Mouse (Mus musculus) spleen, adult 2 months (tissue): ENCODE measurements around the gene Fbxo11. TPM values are rescaled to one million over a fixed set of nuclear protein-coding genes. Genes with fewer than 3 reads are reported as not detected.
"Not testable (repeated sequence)": the region's sequence is repeated elsewhere in the genome, so short reads cannot be mapped to it uniquely, and the experiment has no call there.

Source experiments
- DNase-seq, 2 experiments: peaks; one replicate each; pipeline versions ENCODE4 v3.0.0 to v3.0.0-alpha.2; 2012 to 2021; ENCODE audit warnings: low spot score in 2 of 2, low read depth in 1 of 2
- H3K27ac ChIP-seq: fragments of 200-500 bp; 2 replicates; pipeline ENCODE4 v1.5.1; 2012; ENCODE audit warnings: low read length, inconsistent platforms; ENCODE audit not compliant: insufficient read depth
- H3K27me3 ChIP-seq: fragments of 200-500 bp; 2 replicates; pipeline ENCODE4 v1.6.1; 2012; ENCODE audit warnings: mild to moderate bottlenecking, moderate library complexity, low read length, inconsistent platforms; ENCODE audit not compliant: control insufficient read depth, insufficient read depth
- H3K36me3 ChIP-seq: fragments of 200-500 bp; 2 replicates; pipeline ENCODE4 v1.6.1; 2012; ENCODE audit warnings: mild to moderate bottlenecking, low read length, inconsistent platforms; ENCODE audit not compliant: control insufficient read depth, insufficient read depth
- H3K4me1 ChIP-seq: fragments of 200-500 bp; 2 replicates; pipeline ENCODE4 v1.6.1; 2011; ENCODE audit warnings: inconsistent platforms; ENCODE audit not compliant: control insufficient read depth, insufficient read depth, insufficient read length
- H3K4me3 ChIP-seq: fragments of 200-500 bp; 2 replicates; pipeline ENCODE4 v1.5.1; 2011; ENCODE audit warnings: mild to moderate bottlenecking, inconsistent platforms; ENCODE audit not compliant: insufficient read depth, insufficient read length; ENCODE audit errors: extremely low read depth
- CTCF ChIP-seq: fragments of 200-500 bp; IDR thresholded peaks from 2 replicates; pipeline ENCODE4 v1.5.1; 2011; ENCODE audit warnings: mild to moderate bottlenecking, inconsistent platforms; ENCODE audit not compliant: insufficient read depth, insufficient read length, insufficient replicate concordance; ENCODE audit errors: extremely low read depth
- POLR2A ChIP-seq: fragments of 200-500 bp; IDR thresholded peaks from 2 replicates; pipeline ENCODE4 v1.6.1; 2011; ENCODE audit warnings: low read depth, low read length, inconsistent platforms
- WGBS: fragments of 180-500 bp; shearing (Covaris S2); methylation state at CpG from one replicate; pipeline ENCODE4 v1.1.7; 2018; 5-methylcytosine and 5-hydroxymethylcytosine counted together
- polyA plus RNA-seq: library from polyadenylated mRNA; depleted of rRNA; stranded (reverse); fragments of >200 nt; gene quantifications from 2 replicates; pipeline ENCODE4 v1.2.3, GENCODE M21; 2012

Gene Fbxo11
- polyA plus RNA-seq, 1 experiment, result 13.6 TPM

DNA sequence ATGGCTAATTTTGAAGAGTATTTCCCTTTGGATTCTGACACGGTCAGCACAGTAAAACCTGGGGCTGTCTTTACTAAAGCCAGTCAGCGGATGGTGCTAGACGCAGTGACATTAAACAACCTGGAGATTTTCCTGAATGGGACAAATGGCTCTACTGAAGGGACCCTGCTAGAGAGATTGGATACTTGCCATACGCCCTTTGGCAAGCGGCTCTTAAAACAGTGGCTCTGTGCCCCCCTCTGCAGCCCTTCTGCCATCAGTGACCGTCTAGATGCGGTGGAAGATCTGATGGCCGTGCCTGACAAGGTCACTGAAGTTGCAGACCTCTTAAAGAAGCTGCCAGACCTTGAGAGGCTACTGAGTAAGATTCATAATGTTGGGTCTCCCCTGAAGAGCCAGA is 79.2 kb downstream of the Fbxo11 start:
- no peaks in the 10 kb centered on the region for H3K27me3 ChIP-seq
- H3K36me3 ChIP-seq, result peaks cover 47% of the 10 kb centered on the region
- H3K4me3 ChIP-seq, result no peak overlapping the region
- no peak overlapping the region for H3K27ac ChIP-seq
- DNase-seq, result no peak
- TF ChIP-seq CTCF (no peak), POLR2A (no peak)
- WGBS, result 93% methylated on average over 8 of the region's 8 CpGs
- H3K4me1 ChIP-seq, result peaks cover 2% of the 10 kb centered on the region; the same call in 1 of the 2 replicates

DNA sequence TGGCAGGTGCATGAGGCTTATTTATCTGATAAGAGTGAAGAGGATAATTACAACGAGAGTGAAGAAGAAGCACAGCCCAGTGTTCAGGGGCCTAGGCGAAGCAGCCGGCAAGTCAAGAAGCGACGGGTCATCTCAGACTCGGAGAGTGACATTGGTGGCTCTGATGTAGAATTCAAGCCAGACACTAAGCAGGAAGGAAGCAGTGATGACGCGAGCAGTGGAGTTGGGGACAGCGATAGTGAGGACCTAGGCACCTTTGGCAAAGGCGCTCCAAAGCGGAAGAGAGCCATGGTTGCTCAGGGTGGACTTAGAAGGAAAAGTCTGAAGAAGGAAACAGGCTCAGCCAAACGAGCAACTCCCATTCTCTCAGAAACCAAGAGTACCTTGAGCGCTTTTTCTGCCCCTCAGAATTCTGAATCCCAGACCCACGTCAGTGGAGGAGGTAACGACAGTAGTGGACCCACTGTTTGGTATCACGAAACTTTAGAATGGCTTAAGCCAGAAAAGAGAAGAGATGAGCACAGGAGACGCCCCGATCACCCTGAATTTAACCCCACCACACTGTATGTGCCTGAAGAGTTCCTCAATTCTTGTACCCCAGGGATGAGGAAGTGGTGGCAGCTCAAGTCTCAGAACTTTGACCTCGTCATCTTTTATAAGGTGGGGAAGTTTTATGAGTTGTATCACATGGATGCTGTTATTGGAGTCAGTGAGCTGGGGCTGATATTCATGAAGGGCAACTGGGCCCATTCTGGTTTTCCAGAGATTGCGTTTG is 80.5 kb downstream of the Fbxo11 start:
- TF ChIP-seq POLR2A (no peak), CTCF (no peak)
- peaks cover 42% of the 10 kb centered on the region for H3K36me3 ChIP-seq
- 82% methylated on average over 20 of the region's 20 CpGs for WGBS

DNA sequence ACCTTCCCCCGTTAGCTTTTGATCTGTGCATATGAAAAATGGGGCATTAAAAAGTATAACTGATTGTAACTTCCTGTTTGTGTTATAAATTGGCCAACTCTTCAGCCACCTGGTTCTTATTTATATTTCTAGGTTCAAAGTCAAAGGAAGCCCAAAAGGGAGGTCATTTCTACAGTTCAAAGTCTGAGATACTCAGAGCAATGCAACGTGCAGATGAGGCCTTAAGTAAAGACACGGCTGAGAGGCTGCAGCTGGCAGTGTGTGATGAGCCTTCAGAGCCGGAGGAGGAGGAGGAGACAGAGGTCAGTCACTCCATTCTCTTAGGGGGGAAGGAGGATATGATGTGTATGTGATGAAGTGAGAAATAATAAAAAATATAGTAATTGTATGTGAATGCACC is 81.8 kb downstream of the Fbxo11 start:
- peaks cover 34% of the 10 kb centered on the region for H3K36me3 ChIP-seq
- WGBS, result 37% methylated on average over 4 of the region's 4 CpGs
- no peaks in the 10 kb centered on the region for H3K27me3 ChIP-seq
- no peak overlapping the region for H3K27ac ChIP-seq
- H3K4me1 ChIP-seq, result peaks cover 2% of the 10 kb centered on the region; the same call in 1 of the 2 replicates
- no peak for DNase-seq
- H3K4me3 ChIP-seq, result no peak overlapping the region
- TF ChIP-seq POLR2A (no peak), CTCF (no peak)

More for the DNA sequence above, 80.5 kb downstream of the Fbxo11 start:
- no peak for DNase-seq
- peaks cover 2% of the 10 kb centered on the region; the same call in 1 of the 2 replicates for H3K4me1 ChIP-seq
- H3K27ac ChIP-seq, result no peak overlapping the region
- H3K27me3 ChIP-seq, result no peaks in the 10 kb centered on the region
- no peak overlapping the region for H3K4me3 ChIP-seq

DNA sequence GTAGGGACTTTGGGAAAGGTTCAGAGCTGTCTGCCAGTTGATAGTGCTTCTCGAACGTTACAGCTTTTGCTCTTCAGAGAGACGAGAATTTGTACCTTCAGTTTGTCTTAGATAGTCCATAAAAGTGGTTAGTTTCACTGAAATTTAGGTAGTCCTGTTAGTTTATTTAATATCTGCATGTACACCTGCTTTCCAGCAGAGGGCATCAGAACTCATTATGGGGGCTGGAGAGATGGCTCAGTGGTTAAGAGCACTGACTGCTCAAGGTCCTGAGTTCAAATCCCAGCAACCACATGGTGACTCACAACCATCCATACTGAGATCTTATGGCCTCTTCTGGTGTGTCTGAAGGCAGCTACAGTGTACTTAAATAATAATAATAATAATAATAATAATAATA is 83.0 kb downstream of the Fbxo11 start:
- DNase-seq, result no peak
- 90% methylated on average over 3 of the region's 3 CpGs for WGBS

DNA sequence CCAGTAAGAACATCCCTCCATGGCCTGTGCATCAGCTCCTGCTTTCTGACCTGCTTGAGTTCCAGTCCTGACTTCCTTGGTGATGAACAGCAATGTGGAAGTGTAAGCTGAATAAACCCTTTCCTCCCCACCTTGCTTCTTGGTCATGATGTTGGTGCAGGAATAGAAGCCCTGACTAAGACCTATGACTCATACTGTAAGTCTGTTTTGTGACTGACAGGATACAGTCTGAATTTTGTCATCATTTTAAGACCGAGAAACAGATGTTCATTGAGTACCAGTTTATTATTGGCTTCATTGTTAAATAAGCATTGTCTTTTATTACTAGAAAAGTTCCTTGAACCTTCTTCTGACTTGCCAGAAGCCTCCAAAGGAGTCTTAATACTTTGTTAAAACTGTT is 85.4 kb downstream of the Fbxo11 start:
- H3K36me3 ChIP-seq, result peaks cover 11% of the 10 kb centered on the region
- not testable (repeated sequence) for H3K4me3 ChIP-seq, DNase-seq, H3K4me1 ChIP-seq, H3K27ac ChIP-seq, H3K27me3 ChIP-seq
- 73% methylated on average over 1 of the region's 1 CpGs for WGBS

More for the DNA sequence above, 83.0 kb downstream of the Fbxo11 start:
- peaks cover 2% of the 10 kb centered on the region; the same call in 1 of the 2 replicates for H3K4me1 ChIP-seq
- no peaks in the 10 kb centered on the region for H3K27me3 ChIP-seq
- no peak overlapping the region for H3K27ac ChIP-seq
- TF ChIP-seq POLR2A (no peak), CTCF (no peak)
- no peak overlapping the region for H3K4me3 ChIP-seq
- H3K36me3 ChIP-seq, result peaks cover 26% of the 10 kb centered on the region

DNA sequence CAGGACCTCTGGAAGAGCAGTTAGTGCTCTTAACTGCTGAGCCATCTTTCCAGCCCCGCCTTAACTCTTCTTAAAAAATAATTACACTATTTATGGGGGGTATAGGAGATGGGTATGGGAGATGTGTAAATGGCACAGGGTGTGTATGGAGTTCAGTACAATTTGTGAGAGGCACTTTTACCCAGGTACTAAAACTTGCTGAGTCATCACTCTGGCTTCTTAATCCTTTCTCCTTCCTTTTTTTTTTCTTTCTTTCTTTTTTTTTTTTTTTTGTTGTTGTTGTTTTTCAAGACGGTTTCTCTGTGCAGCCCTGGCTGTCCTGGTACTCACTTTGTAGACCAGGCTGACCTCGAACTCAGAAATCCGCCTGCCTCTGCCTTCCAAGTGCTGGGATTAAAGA is 88.2 kb downstream of the Fbxo11 start:
- not testable (repeated sequence) for H3K4me3 ChIP-seq, DNase-seq, H3K36me3 ChIP-seq, H3K27ac ChIP-seq, H3K27me3 ChIP-seq, H3K4me1 ChIP-seq
- 80% methylated on average over 4 of the region's 4 CpGs for WGBS

DNA sequence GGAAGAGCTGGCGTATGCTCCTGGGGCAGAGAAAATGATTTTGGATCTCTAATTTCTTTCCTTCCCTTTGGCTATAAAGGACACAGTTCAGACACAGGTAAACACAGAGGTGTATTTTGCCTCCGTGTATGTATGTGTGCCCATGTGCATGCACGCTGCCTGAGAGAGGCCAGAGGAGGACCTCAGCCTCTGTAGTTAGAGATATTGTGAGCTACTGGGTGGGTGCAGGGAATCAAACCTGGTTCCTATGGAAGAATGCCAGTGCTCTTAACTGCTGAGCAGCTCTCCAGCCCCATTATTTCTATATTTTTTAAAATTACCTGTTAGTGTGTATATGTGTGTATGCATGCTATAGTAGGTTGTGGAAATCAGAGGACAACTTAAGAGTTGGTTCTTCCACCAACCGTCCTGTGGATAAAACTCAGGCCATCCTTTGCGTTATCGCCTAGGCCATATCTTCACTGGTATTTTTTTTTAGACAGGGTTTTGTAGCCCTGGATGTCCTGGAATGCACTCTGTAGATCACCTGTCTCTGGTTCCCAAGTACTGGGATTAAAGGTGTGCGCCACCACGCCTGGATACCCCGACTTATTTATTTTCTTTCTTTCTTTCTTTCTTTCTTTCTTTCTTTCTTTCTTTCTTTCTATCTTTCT is 88.8 kb downstream of the Fbxo11 start:
- H3K27ac ChIP-seq, result no peak overlapping the region
- no peak for TF ChIP-seq CTCF
- no peak for TF ChIP-seq POLR2A
- H3K27me3 ChIP-seq, result no peaks in the 10 kb centered on the region
- 70% methylated on average over 9 of the region's 9 CpGs for WGBS
- no peak for DNase-seq
- H3K4me3 ChIP-seq, result no peak overlapping the region; the same call in 1 of the 2 replicates
- peaks cover 2% of the 10 kb centered on the region; the same call in 1 of the 2 replicates for H3K36me3 ChIP-seq
- H3K4me1 ChIP-seq, result peaks cover 2% of the 10 kb centered on the region; the same call in 1 of the 2 replicates
